Mouse (Mus musculus): ENCODE data around the gene Stx1a. TPM values are rescaled to one million over a fixed set of nuclear protein-coding genes. Genes with fewer than 3 reads are reported as not detected.
A peak's percentile ranks its signal among the peaks of the same experiment; 100 is the strongest.

Gene Stx1a
- polyA plus RNA-seq, 1 experiment from 2014 or later = 54.5 TPM

DNA sequence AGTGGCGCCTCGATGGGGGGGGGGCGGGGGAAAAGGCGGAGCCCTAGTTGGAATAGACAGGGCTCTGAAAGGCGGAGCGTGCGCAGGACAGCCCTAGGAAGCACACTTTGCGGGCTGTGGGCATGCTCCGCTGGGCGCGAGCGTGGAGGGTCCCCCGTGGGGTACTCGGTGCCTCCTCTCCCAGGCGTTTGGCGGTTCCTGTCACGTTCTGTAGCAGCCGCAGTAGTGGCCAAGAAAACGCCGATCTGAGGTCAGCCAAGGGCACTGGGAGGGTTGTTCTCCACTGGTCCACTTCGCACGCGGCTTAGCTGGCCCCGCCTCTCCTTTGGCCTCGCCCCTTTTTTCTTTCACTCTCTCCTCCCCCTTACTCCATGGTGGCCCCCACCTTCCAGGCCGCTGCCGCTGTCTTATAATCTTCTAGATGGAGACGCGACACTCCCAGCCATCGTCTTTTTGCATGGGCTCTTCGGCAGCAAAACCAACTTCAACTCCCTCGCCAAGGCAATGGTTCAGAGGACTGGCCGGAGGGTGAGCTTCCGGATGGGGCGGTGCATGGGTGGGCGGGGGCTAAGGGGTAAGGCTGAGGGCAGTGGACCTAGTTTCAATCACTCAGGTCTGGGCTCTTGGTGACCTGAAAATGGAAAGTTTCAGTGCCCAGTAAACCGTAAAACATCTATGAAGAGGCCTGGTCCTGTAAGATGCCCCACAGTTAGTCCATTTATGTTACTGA is 13.5 kb upstream of the Stx1a start:
- peaks cover 21% of the 10 kb centered on the region for H3K4me1 ChIP-seq
- H3K4me2 ChIP-seq (replicated peaks) = peak overlapping the region; percentile 83
- no peaks in the 10 kb centered on the region for H3K9me3 ChIP-seq
- peak overlapping the region; percentile 92 for H3K27ac ChIP-seq
- peak overlapping the region; percentile 58 for H3K9ac ChIP-seq
- H3K4me3 ChIP-seq = peak overlapping the region; percentile 56
- H3K36me3 ChIP-seq = no peaks in the 10 kb centered on the region
- WGBS = under 1% methylated on average over 37 of the region's 37 CpGs
- ATAC-seq (ENCODE audit: low FRiP score, low read depth) = peak; percentile 81
- H3K27me3 ChIP-seq (replicated peaks) = no peaks in the 10 kb centered on the region

DNA sequence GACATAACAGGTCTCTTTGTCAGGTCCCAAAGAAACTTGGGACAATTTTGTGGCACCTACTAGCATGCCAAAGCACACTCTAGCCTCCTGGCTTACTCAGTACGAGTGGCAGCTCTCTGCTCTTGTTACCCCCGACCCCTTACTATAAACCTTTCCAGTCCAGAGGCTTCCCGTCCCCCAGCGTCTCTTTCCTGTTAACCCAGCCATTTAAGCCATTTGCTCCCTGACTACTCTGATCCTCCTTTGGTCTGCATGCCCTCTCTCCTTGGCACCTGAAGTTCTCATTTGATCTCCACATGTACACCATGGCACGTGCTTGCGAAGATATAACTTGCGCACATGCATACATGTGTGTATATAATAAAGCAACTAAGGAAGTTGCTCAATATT is 13.0 kb upstream of the Stx1a start:
- Histone ChIP-seq H3K27ac (no peak overlapping the region), H3K4me3 (peak overlapping the region; percentile 56), H3K27me3 (replicated peaks) (no peaks in the 10 kb centered on the region), H3K36me3 (no peaks in the 10 kb centered on the region), H3K9me3 (no peaks in the 10 kb centered on the region), H3K4me1 (peaks cover 21% of the 10 kb centered on the region), H3K9ac (peak overlapping the region; percentile 58; the same call in 1 of the 2 replicates), H3K4me2 (replicated peaks) (peak overlapping the region; percentile 83)
- ATAC-seq (ENCODE audit: low FRiP score, low read depth) = no peak
- WGBS = 58% methylated on average over 7 of the region's 7 CpGs

DNA sequence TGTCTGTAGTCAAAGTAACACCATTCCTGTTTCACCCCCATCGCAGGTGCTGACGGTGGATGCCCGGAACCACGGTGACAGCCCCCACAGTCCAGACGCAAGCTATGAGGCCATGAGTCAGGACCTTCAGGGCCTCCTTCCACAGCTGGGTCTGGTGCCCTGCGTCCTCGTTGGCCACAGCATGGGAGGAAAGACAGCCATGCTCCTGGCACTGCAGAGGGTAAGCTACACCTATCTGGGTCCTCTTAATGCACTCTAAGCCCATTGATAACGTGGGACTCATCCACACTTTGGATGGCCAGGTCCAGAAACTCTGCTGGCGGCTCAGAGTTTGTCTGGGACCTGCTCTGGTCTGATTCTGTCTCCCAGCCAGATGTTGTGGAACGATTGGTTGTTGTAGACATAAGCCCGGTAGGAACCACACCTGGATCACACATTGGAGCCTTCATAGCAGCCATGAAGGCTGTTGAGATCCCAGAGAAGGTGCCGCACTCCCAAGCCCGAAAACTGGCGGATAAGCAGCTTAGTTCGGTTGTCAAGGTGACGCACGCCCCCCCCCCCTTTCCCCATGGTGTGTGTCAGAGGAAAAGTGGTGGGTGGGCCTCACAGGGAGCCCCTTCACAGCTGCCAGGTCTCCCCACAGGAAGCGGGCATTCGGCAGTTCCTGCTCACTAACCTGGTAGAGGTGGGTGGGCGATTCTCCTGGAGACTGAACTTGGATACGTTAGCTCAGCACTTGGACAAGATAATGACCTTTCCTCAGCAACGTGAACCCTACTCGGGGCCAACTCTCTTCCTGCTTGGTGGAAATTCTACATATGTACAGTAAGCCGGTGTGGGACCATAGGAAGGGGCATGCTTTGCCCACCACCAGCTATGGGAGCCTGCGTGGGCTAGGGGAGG is 12.2 kb upstream of the Stx1a start:
- 93% methylated on average over 25 of the region's 25 CpGs for WGBS
- no peak for ATAC-seq (ENCODE audit: low FRiP score, low read depth)
- Histone ChIP-seq H3K4me2 (replicated peaks) (peak overlapping the region; percentile 83), H3K9me3 (no peaks in the 10 kb centered on the region), H3K27ac (no peak overlapping the region), H3K9ac (no peak overlapping the region), H3K4me1 (peaks cover 21% of the 10 kb centered on the region), H3K4me3 (no peak overlapping the region), H3K36me3 (no peaks in the 10 kb centered on the region), H3K27me3 (replicated peaks) (no peaks in the 10 kb centered on the region)

DNA sequence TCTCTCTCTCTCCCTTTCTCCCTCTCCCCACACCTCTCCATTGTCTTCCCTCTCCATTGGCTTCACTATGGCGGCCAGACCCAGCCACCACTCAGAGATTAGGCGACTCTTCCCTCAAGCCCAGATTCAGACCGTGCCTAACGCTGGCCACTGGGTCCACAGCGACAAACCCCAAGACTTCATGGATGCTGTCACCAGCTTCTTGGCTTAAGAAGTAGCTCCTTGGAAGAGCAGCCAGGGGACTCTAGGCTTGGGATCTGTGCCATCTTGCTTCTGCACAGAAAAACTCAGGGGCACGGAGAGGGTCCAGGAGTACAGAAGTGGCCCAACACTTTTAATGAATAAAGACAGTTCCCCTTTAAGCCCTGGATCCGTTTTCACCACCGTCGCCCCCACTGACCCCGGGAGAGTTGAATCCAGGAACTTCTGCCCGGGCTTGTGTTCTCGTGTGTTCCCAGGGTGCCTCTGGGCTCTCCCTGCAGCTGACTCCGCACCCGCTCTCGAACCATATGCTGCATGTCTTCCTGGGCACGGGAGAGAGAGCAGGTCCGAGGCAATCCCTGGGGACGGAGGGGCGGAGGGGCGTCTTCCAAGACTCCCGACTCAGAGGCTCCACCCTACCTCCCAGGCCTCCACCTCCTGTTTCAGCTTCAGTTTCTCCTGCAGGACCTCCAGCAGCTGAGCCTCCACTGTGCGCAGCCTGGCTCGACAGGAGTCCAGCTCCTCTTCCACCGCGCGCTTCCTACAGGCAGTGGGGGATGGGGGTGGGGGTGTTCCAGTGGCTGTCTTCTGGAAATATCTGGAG is 11.3 kb upstream of the Stx1a start:
- Histone ChIP-seq H3K9me3 (no peaks in the 10 kb centered on the region), H3K4me2 (replicated peaks) (peak overlapping the region; percentile 42), H3K27ac (no peak overlapping the region), H3K4me1 (peaks cover 21% of the 10 kb centered on the region), H3K4me3 (no peak overlapping the region), H3K27me3 (replicated peaks) (no peaks in the 10 kb centered on the region), H3K9ac (0 out of 2 replicates have a peak overlapping the region, but pooled peaks have one; percentile 6), H3K36me3 (no peaks in the 10 kb centered on the region)
- ATAC-seq (ENCODE audit: low FRiP score, low read depth) = no peak
- WGBS = 25% methylated on average over 26 of the region's 26 CpGs

DNA sequence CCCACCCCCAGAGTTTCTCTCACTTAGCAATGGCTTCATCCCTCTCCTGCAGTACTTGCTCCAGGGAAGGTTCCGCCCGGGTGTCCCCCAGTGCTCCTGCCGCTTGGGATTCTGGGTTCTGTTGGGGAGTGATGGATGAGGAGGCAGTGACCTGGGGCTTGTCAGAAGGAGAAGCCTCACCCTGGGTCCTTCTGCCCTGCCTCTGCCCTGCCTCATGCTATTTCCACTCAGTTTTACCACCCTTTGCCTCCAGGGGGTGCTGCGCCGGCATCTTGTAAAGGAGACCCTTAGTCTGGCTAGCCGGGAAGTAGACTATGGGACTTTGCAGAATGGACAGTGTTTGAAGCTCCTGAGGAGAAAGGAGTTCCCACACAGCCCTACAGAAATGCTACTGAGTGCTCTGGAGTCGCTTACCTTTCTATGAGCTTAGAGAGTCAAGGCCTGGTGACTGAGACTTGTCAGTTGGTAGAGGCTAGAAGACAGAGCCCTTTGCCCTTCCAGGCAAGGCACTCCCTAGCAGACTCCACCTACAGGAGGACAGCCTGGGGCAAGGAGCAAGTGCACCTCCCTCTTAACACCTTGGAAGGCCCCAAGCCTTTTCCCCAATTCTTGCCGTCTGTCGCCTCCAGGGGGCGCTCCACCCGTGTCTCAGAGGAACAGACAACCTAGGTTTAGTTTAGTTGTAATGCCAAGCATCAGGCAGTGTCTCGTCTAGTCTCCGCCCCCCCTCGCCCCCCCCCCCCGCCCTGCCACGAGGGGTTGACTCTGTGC is 10.4 kb upstream of the Stx1a start:
- peaks cover 21% of the 10 kb centered on the region for H3K4me1 ChIP-seq

DNA sequence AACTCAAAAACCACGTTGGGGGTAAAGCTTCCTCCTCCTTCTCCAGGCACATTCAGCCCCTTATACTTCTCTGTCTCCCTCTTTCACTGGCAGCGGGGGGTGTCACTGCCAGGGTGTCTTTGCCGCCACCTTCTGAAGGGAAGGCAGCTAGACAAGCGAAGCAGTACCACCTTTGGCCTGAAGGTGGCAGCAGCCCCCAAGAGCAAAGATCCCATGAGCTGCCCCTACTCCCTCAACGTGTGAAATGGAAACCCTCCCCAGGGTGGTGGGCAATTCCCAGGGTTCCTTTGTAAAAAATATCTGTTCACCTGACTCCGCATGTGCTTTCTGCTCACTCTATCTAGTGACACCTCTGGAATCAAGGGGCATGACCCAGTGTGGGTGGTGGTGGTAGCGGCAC is 7.8 kb upstream of the Stx1a start:
- H3K4me1 ChIP-seq = peaks cover 15% of the 10 kb centered on the region
- H3K27ac ChIP-seq = no peak overlapping the region
- 15% methylated on average over 7 of the region's 7 CpGs for WGBS
- no peak overlapping the region for H3K9ac ChIP-seq
- H3K9me3 ChIP-seq = no peaks in the 10 kb centered on the region
- H3K4me3 ChIP-seq = no peak overlapping the region
- H3K27me3 ChIP-seq (replicated peaks) = no peaks in the 10 kb centered on the region
- no peak overlapping the region for H3K4me2 ChIP-seq (replicated peaks)
- ATAC-seq (ENCODE audit: low FRiP score, low read depth) = no peak
- H3K36me3 ChIP-seq = no peaks in the 10 kb centered on the region

More for the DNA sequence above, 10.4 kb upstream of the Stx1a start:
- 3% methylated on average over 14 of the region's 16 CpGs for WGBS
- Histone ChIP-seq H3K4me3 (no peak overlapping the region; the same call in 1 of the 2 replicates), H3K9ac (no peak overlapping the region), H3K36me3 (no peaks in the 10 kb centered on the region), H3K27ac (no peak overlapping the region), H3K9me3 (no peaks in the 10 kb centered on the region), H3K27me3 (replicated peaks) (no peaks in the 10 kb centered on the region), H3K4me2 (replicated peaks) (peak overlapping the region; percentile 42)
- ATAC-seq (ENCODE audit: low FRiP score, low read depth) = no peak

DNA sequence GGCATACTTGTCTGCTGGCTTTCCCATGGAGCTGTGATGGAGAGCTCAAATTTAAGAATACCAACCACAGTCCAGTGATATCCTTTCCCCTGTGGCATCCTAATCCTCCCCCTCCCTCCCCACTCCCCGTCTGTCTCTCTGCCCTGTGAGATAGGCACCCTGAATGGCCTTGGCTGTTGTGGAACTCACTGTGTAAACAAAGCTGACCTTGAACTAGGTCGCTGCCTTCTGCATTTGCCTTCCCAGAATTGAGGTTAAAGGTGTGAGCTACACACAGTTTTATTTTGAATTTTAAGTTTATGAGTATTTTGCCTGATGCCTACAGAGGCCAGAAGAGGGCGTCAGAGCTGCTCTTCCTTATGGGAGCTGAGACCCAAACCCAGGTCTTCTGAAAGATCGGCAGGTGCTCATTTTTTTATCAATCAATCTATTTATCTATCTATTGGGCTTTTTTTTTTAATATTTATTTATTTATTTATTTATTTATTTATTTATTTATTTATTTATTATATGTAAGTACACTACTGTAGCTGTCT is 7.0 kb upstream of the Stx1a start:
- no peaks in the 10 kb centered on the region for H3K9me3 ChIP-seq
- peaks cover 11% of the 10 kb centered on the region for H3K4me1 ChIP-seq
- H3K4me2 ChIP-seq (replicated peaks) = no peak overlapping the region
- ATAC-seq (ENCODE audit: low FRiP score, low read depth) = no peak
- H3K27ac ChIP-seq = no peak overlapping the region
- H3K4me3 ChIP-seq = no peak overlapping the region
- 63% methylated on average over 4 of the region's 4 CpGs for WGBS
- H3K9ac ChIP-seq = no peak overlapping the region
- H3K36me3 ChIP-seq = no peaks in the 10 kb centered on the region
- no peaks in the 10 kb centered on the region for H3K27me3 ChIP-seq (replicated peaks)

DNA sequence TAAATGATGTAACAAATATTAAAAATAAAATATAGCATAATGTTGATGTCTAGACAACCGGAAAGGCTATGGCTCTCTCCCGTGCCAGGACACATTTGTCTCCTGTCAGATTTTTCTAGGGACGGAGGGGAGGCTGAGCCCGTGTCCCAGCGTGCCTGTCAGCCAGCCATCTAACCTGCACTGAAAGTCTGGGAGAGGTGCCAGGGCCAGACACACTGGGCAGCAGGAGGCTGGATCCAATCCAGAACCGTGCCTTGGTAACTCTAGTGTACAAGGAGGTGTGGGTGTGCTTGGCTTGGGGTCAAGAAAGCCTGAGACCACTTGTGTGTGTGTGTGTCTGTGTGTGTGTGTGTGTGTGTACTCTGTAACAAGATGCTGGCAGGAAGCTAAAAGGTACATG is 1.5 kb upstream of the Stx1a start:
- no peaks in the 10 kb centered on the region for H3K9me3 ChIP-seq
- ATAC-seq (ENCODE audit: low FRiP score, low read depth) = no peak
- no peak overlapping the region for H3K4me3 ChIP-seq
- H3K36me3 ChIP-seq = no peaks in the 10 kb centered on the region
- H3K27ac ChIP-seq = no peak overlapping the region
- no peak overlapping the region for H3K9ac ChIP-seq
- no peaks in the 10 kb centered on the region for H3K27me3 ChIP-seq (replicated peaks)
- peaks cover 21% of the 10 kb centered on the region for H3K4me1 ChIP-seq
- H3K4me2 ChIP-seq (replicated peaks) = no peak overlapping the region
- 75% methylated on average over 6 of the region's 6 CpGs for WGBS

DNA sequence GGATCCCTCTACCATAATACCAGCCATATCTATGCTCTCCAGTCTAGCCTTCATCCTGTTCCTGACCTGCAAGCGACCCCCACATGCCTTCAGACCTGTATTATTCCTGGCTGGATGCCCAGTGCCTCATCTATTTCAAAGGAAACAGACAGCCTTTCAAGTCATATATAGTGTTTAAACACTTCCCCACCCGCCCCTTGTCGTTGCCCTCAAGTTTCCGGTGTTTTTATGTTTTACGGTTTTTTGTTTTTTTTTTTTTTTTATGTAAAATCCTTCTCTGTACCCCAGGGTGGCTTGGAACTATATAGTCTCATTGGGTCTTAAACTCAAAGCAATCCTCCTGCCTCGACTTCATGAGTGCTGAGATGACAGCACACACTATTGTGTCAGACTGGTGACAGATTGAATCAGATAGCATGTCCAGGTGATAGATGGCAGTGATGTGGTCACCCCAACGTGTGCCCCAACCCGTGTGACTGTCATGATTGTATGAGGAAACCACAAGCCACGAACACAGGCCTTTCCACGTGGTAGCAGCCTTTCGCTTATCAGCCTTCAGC is 1.5 kb downstream of the Stx1a start:
- WGBS = 62% methylated on average over 11 of the region's 11 CpGs
- Histone ChIP-seq H3K4me1 (peaks cover 21% of the 10 kb centered on the region), H3K4me3 (peak overlapping the region; percentile 68; the same call in 1 of the 2 replicates), H3K9me3 (no peaks in the 10 kb centered on the region), H3K27me3 (replicated peaks) (no peaks in the 10 kb centered on the region), H3K36me3 (no peaks in the 10 kb centered on the region), H3K4me2 (replicated peaks) (peak overlapping the region; percentile 95), H3K27ac (no peak overlapping the region), H3K9ac (no peak overlapping the region)
- no peak for ATAC-seq (ENCODE audit: low FRiP score, low read depth)

DNA sequence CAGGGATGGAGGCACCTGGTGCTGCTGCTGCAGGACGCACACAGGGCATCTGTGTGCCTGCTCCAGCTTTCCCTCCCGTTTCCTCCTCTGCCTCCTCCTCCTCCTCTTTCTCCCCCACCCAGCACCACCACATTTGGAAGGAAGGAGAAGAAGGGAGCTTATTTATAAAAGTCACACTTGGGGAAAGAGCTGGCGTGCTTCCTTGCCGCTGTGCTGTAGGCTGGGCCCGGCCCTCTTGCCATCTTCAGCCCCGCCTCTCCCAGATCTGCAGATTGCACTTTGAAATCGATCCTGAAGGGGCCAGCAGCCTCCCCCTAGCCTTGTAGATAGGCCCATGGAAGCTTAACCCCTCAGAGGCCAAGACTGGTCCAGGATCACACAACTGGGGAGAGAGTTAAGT is 2.6 kb downstream of the Stx1a start:
- Histone ChIP-seq H3K27ac (no peak overlapping the region), H3K36me3 (no peaks in the 10 kb centered on the region), H3K4me3 (no peak overlapping the region), H3K4me2 (replicated peaks) (peak overlapping the region; percentile 38), H3K9ac (no peak overlapping the region), H3K9me3 (no peaks in the 10 kb centered on the region), H3K27me3 (replicated peaks) (no peaks in the 10 kb centered on the region), H3K4me1 (peaks cover 21% of the 10 kb centered on the region)
- no peak for ATAC-seq (ENCODE audit: low FRiP score, low read depth)
- WGBS = 20% methylated on average over 7 of the region's 7 CpGs

Data from neural tube, embryonic 12.5 days (tissue).